Mouse (Mus musculus) cerebellum, adult 2 months (tissue): ENCODE measurements at regions not wholly inside any gene's neighbourhood (a gene's known extent, or its start where the extent isn't known, plus 50 kb on each side); places are given as distances from the start of the nearest gene placed in this dataset.

Experiments
- DNase-seq, 2 experiments: peaks; one replicate each; pipeline ENCODE4 v3.0.0; 2021
- H3K27ac ChIP-seq: fragments of 200-500 bp; 2 replicates; pipeline ENCODE4 v1.5.1; 2012; ENCODE audit warnings: low read length, control low read depth, inconsistent platforms; ENCODE audit not compliant: insufficient read depth
- H3K27me3 ChIP-seq: fragments of 200-500 bp; 2 replicates; pipeline ENCODE4 v1.6.1; 2012; ENCODE audit warnings: inconsistent platforms, mild to moderate bottlenecking, low read length, moderate library complexity; ENCODE audit not compliant: control insufficient read depth, insufficient read depth
- H3K4me1 ChIP-seq: fragments of 200-500 bp; 2 replicates; pipeline ENCODE4 v1.6.1; 2011; ENCODE audit warnings: low read length; ENCODE audit not compliant: control insufficient read depth, insufficient read depth
- H3K4me3 ChIP-seq: fragments of 200-500 bp; replicated peaks from 2 replicates; pipeline ENCODE3; 2011; ENCODE audit warnings: mild to moderate bottlenecking, low read depth, low read length, control low read depth; ENCODE audit not compliant: insufficient read depth
- CTCF ChIP-seq: fragments of 200-500 bp; IDR thresholded peaks from 2 replicates; pipeline ENCODE4 v1.5.1; 2011; ENCODE audit warnings: low read depth, mild to moderate bottlenecking, control low read depth, low read length, moderate library complexity, borderline replicate concordance; ENCODE audit not compliant: insufficient read depth
- POLR2A ChIP-seq: fragments of 200-500 bp; IDR thresholded peaks from 2 replicates; pipeline ENCODE4 v1.6.1; 2011; ENCODE audit warnings: low read length, control low read depth, borderline replicate concordance; ENCODE audit not compliant: insufficient read depth
- WGBS: fragments of 180-500 bp; shearing (Covaris S2); methylation state at CpG from one replicate; pipeline ENCODE4 v1.1.7; 2018; 5-methylcytosine and 5-hydroxymethylcytosine counted together

- H3K27ac ChIP-seq = no peak overlapping the region
- WGBS = 79% methylated on average over 5 of the region's 5 CpGs
Measured at GRCm38 (mm10) chr1:43344001-43344400, 100.4 kb upstream of the Nck2 start.

GRCm38 (mm10) chr1:43347152-43347551 lies 97.2 kb upstream of the Nck2 start:
- H3K27ac ChIP-seq = no peak overlapping the region
- H3K4me3 ChIP-seq = no peak overlapping the region
- TF ChIP-seq POLR2A = no peak
- TF ChIP-seq CTCF = no peak
- H3K27me3 ChIP-seq = no peaks in the 10 kb centered on the region
- no peaks in the 10 kb centered on the region for H3K4me1 ChIP-seq
- no peak for DNase-seq
- WGBS = 86% methylated on average over 4 of the region's 4 CpGs

More at GRCm38 (mm10) chr1:43344001-43344400, 100.4 kb upstream of the Nck2 start:
- no peaks in the 10 kb centered on the region for H3K4me1 ChIP-seq
- DNase-seq = no peak
- TF ChIP-seq CTCF (no peak), POLR2A (no peak)
- no peak overlapping the region for H3K4me3 ChIP-seq
- no peaks in the 10 kb centered on the region for H3K27me3 ChIP-seq

- Histone ChIP-seq H3K27me3 (no peaks in the 10 kb centered on the region), H3K4me1 (no peaks in the 10 kb centered on the region), H3K4me3 (no peak overlapping the region), H3K27ac (no peak overlapping the region)
- 50% methylated on average over 3 of the region's 3 CpGs for WGBS
- TF ChIP-seq POLR2A = no peak
- TF ChIP-seq CTCF = no peak
- DNase-seq = no peak
Measured at GRCm38 (mm10) chr1:43349966-43350365, 94.4 kb upstream of the Nck2 start.

GRCm38 (mm10) chr1:43358191-43358590 lies 86.2 kb upstream of the Nck2 start:
- DNase-seq = peak; percentile 20 to 37
- H3K27ac ChIP-seq = no peak overlapping the region
- H3K4me1 ChIP-seq = no peaks in the 10 kb centered on the region; the same call in 1 of the 2 replicates
- TF ChIP-seq CTCF (no peak), POLR2A (no peak)
- peaks cover 2% of the 10 kb centered on the region; the same call in 1 of the 2 replicates for H3K27me3 ChIP-seq
- no peak overlapping the region for H3K4me3 ChIP-seq
- WGBS = 19% methylated on average over 6 of the region's 6 CpGs

- Histone ChIP-seq H3K27me3 (peaks cover 2% of the 10 kb centered on the region; the same call in 1 of the 2 replicates), H3K4me1 (no peaks in the 10 kb centered on the region; the same call in 1 of the 2 replicates), H3K27ac (no peak overlapping the region), H3K4me3 (no peak overlapping the region)
- TF ChIP-seq POLR2A (no peak), CTCF (no peak)
- WGBS = 93% methylated on average over 4 of the region's 4 CpGs
- no peak for DNase-seq
Measured at GRCm38 (mm10) chr1:43359662-43360061, 84.7 kb upstream of the Nck2 start.

GRCm38 (mm10) chr1:43360291-43360690 lies 84.1 kb upstream of the Nck2 start:
- 65% methylated on average over 8 of the region's 8 CpGs for WGBS
- no peak for DNase-seq
- Histone ChIP-seq H3K4me3 (no peak overlapping the region), H3K27me3 (peaks cover 2% of the 10 kb centered on the region; the same call in 1 of the 2 replicates), H3K4me1 (no peaks in the 10 kb centered on the region; the same call in 1 of the 2 replicates), H3K27ac (no peak overlapping the region)
- TF ChIP-seq POLR2A = no peak
- no peak for TF ChIP-seq CTCF

GRCm38 (mm10) chr1:43360741-43361140 lies 83.6 kb upstream of the Nck2 start:
- no peaks in the 10 kb centered on the region; the same call in 1 of the 2 replicates for H3K4me1 ChIP-seq
- peaks cover 2% of the 10 kb centered on the region; the same call in 1 of the 2 replicates for H3K27me3 ChIP-seq
- 64% methylated on average over 4 of the region's 4 CpGs for WGBS
- H3K4me3 ChIP-seq = no peak overlapping the region
- DNase-seq = no peak
- H3K27ac ChIP-seq = peak overlapping the region; percentile 30; the same call in 1 of the 2 replicates
- no peak for TF ChIP-seq POLR2A
- TF ChIP-seq CTCF = no peak

GRCm38 (mm10) chr1:43361455-43361863 lies 82.9 kb upstream of the Nck2 start:
- Histone ChIP-seq H3K27ac (no peak overlapping the region), H3K4me1 (no peaks in the 10 kb centered on the region; the same call in 1 of the 2 replicates), H3K27me3 (peaks cover 2% of the 10 kb centered on the region; the same call in 1 of the 2 replicates), H3K4me3 (no peak overlapping the region)
- 48% methylated on average over 3 of the region's 3 CpGs for WGBS
- TF ChIP-seq CTCF = no peak
- no peak for TF ChIP-seq POLR2A
- no peak for DNase-seq

- Histone ChIP-seq H3K4me3 (no peak overlapping the region), H3K4me1 (no peaks in the 10 kb centered on the region; the same call in 1 of the 2 replicates), H3K27me3 (peaks cover 2% of the 10 kb centered on the region; the same call in 1 of the 2 replicates), H3K27ac (no peak overlapping the region)
- WGBS = 31% methylated on average over 5 of the region's 5 CpGs
- no peak for DNase-seq
- TF ChIP-seq POLR2A = no peak
- no peak for TF ChIP-seq CTCF
Measured at GRCm38 (mm10) chr1:43362136-43362535, 82.2 kb upstream of the Nck2 start.
